In genomic region chr14:76725844-76726243, GRCm38 (mm10) we compare ENCODE assay signal across 21 mouse cellular contexts.
"Had no signal": no experiment of that assay in that cellular context is flagged by ENCODE, and none has a peak within 500 bp of the region (broad histone marks: within the 10 kb centered on the region; RNA-seq: fewer than 3 reads in every experiment).

No protein-coding gene starts in this region.

- DNase-seq: heart, postnatal 4 days; kidney, adult 18-20 months; kidney, adult 8-10 months; kidney, postnatal 10 days; kidney, postnatal 25 days; kidney, postnatal 4 days had no signal

- H3K4me1 ChIP-seq: intestine, embryonic 15.5 days had no signal

- H3K36me3 ChIP-seq: heart, embryonic 10.5 days; heart, embryonic 13.5 days; heart, embryonic 15.5 days; hindbrain, embryonic 10.5 days; hindbrain, embryonic 12.5 days; intestine, embryonic 15.5 days; limb, embryonic 10.5 days; limb, embryonic 12.5 days had no signal

- ATAC-seq: forebrain, embryonic 16.5 days; hindbrain, embryonic 16.5 days; inflammation-experienced regulatory T-cells, adult 6 months; intestine, embryonic 15.5 days; intestine, postnatal 0 days had no signal

- H3K27ac ChIP-seq: heart, embryonic 10.5 days; heart, embryonic 13.5 days; heart, embryonic 15.5 days; hindbrain, embryonic 10.5 days; hindbrain, embryonic 12.5 days; hindbrain, embryonic 14.5 days; intestine, embryonic 15.5 days; limb, embryonic 10.5 days; limb, embryonic 12.5 days; liver, embryonic 14.5 days had no signal

- H3K4me2 ChIP-seq: heart, embryonic 13.5 days; heart, embryonic 15.5 days; hindbrain, embryonic 12.5 days; hindbrain, embryonic 14.5 days; intestine, embryonic 15.5 days; limb, embryonic 12.5 days had no signal

- H3K9me3 ChIP-seq: heart, embryonic 10.5 days; heart, embryonic 15.5 days; hindbrain, embryonic 12.5 days; intestine, embryonic 15.5 days; limb, embryonic 10.5 days; limb, embryonic 12.5 days had no signal

- H3K27me3 ChIP-seq: heart, embryonic 13.5 days; heart, embryonic 15.5 days; hindbrain, embryonic 12.5 days; intestine, embryonic 15.5 days; limb, embryonic 12.5 days had no signal

- H3K9ac ChIP-seq: heart, embryonic 13.5 days; heart, embryonic 15.5 days; hindbrain, embryonic 12.5 days; hindbrain, embryonic 14.5 days; intestine, embryonic 15.5 days; limb, embryonic 12.5 days; liver, embryonic 14.5 days had no signal

- H3K4me3 ChIP-seq: heart, embryonic 10.5 days; heart, embryonic 13.5 days; heart, embryonic 15.5 days; hindbrain, embryonic 10.5 days; hindbrain, embryonic 12.5 days; intestine, embryonic 15.5 days; layer of hippocampus, adult 2 months; limb, embryonic 10.5 days; limb, embryonic 12.5 days had no signal
